Mouse (Mus musculus) frontal cortex, adult 2 months (tissue): ENCODE data around the gene Ctbp2. TPM values are rescaled to one million over a fixed set of nuclear protein-coding genes. Genes with fewer than 3 reads are reported as not detected.

Experiments
- DNase-seq, 2 experiments: peaks; one replicate each; pipeline ENCODE4 v3.0.0; 2022; ENCODE audit warnings: low spot score in 1 of 2; ENCODE audit errors: extremely low spot score in 1 of 2
- polyA plus RNA-seq: library from polyadenylated mRNA; depleted of rRNA; stranded (reverse); fragments of >200 nt; gene quantifications from 2 replicates; pipeline ENCODE4 v1.2.3, GENCODE M21; 2012; rRNA removed

Ctbp2 gene
- polyA plus RNA-seq: 59.6 and 59.8 TPM in 2 replicates

DNA sequence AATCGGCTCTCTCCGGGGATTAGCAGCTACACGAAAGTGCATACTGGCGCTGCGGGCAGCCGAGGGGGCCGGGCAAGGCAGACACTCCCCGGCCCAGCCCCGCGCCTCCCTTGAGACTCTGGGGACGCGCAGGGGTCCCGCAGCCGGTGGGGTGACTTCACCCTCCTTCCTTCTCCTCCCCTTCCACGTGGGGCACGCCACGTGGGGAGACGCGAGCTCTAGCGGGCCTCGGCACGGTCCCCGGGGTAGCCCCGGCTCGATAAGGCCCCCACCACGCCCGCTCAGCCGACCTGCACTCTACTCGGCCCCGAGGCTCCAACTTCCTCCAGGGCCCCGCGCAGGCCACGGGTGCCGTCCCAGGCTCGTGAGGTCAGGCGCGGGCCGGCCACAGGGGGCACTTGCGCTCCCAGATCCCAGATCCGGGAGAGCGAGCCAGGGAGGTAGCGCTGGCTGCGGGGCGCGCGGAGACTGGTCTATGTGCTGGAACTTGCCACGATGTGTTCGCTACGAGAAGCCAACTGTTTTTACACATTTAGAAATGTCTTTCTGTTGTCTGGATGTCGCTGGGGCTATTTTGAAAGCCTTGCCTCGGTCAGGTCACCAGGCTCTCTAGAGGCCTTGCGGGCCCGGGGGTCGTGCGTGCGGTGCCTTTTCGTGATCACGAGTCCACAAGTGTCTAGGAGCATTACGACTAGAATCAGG, at the start of gene Ctbp2:
Gene Ctbp2 (minus strand): TSS at position 356 of the 702 bp plus-strand sequence.
- DNase-seq: peak; percentile 18 to 42

DNA sequence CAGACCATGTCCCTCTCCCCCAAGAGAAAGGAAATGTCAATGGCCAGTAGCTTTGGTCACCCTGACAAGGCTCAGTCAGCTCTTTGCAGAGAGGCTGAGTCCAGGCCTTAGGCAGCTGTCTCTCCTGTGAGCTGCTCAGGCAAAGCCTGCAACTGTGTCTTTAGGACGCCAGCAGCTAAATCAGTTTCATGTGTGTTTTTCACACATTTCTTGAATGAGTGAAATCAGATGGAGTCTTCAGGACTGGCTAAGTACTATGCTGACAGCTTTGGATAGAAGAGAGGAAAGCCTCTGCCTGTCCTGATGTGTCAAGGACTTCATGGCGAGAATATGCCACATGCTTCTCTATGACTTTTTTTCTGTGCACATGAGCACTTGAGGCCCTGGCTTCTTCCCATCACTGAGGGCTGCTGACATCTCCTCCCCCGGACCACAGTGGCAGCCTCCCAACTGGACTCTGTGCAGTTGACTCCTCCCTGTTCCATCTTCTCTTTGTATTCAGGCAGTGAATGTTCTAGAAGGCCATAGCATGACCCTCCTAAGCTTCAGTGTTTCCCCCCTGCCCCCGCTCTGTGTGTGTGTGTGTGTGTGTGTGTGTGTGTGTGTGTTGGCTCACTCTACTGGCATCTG, 47.4 kb upstream of the Ctbp2 start:
- peak in 1 of 2 experiments; percentile 19 for DNase-seq

DNA sequence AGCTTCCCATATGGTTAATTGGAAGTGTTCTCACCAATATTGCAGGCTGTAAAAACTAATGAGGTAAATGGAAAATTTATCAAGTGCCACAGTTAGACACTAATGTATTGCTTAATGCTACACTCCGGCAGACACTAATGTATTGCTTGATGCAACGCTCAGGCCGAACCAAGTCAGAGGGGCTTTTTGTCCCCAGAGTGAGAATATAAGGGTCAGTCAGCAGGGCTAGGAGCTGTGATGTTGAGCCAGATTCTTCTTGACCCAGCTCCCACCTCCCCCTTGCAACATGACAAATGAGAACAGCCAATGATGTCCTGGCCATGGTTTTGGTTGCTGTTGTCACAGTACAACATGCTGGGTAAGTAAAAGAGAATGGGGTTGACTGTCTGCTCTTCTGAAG, 44.8 kb upstream of the Ctbp2 start:
- DNase-seq: no peak

DNA sequence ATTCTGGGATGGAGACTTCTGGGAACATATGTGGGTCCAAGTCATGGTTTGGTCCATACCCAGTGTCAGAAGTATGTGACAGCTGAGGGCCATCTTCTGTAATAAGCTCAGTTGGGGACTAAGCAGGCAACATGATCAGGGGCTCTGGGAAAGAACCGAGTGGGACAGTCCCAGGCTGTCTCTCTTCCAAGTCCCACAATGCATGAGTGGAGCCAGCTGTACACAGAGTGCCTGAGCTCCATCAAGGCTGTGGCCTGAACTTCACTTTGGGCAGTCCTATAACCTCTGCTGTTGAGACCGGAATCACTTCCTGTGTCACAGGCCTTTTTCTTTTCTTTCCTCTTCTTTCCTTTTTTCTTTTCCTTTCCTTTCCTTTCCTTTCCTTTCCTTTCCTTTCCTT, 43.7 kb upstream of the Ctbp2 start:
- DNase-seq: no peak

DNA sequence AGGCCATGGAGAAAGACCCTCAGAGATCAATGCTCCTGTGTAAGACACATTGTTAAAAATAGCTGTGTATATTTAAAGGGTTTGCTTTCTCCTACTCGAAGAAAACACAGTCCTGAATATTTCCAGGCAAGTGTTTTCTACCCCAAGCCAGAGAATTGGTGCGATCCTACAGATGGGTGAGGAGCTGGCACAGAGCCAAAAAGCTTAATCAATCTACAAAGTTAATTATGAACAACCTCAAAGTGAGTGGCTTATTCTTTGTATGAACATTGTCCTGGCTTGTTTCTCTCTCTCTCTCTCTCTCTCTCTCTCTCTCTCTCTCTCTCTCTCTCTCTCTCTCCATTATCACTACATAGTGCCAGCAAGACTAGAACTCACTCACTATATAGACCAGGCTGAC, 40.6 kb upstream of the Ctbp2 start:
- DNase-seq: no peak

DNA sequence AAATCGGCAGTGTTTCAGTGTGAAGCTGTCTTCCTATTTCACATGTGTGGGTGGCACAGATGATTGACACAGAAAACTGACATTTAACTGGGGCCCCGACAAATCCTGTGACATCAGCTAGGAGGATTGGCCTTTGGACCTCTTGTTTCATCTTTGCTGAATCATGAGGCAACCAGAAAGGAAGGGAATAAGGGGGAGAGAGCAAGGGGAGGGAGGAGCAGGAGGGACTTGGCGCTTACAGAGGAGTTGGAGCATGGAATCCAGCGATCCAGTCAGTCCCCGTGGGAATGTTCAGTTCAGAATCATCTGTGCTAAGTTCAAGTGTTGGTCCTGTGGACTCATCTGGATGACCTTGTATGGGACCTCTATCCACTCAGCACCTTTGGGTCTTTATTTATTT, 38.9 kb upstream of the Ctbp2 start:
- no peak for DNase-seq

DNA sequence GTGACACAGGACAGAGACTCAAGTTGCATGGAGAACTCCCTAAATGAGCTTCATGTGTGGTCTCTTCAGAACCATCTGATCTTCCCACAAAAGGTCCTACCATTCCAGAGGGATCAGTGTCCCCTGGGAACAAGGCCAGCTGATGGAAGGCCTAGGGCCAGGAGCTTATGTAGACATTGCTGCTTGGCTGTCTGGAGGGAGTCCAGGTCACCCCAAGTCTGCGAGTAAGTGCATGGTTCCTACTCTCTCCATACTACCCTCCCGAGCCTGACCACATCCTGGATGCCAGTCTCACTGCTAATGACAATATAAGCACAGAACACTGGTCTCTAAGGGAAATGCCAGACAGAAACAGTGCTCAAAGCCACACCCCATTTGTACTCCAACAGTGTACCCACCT, 38.0 kb upstream of the Ctbp2 start:
- no peak for DNase-seq

DNA sequence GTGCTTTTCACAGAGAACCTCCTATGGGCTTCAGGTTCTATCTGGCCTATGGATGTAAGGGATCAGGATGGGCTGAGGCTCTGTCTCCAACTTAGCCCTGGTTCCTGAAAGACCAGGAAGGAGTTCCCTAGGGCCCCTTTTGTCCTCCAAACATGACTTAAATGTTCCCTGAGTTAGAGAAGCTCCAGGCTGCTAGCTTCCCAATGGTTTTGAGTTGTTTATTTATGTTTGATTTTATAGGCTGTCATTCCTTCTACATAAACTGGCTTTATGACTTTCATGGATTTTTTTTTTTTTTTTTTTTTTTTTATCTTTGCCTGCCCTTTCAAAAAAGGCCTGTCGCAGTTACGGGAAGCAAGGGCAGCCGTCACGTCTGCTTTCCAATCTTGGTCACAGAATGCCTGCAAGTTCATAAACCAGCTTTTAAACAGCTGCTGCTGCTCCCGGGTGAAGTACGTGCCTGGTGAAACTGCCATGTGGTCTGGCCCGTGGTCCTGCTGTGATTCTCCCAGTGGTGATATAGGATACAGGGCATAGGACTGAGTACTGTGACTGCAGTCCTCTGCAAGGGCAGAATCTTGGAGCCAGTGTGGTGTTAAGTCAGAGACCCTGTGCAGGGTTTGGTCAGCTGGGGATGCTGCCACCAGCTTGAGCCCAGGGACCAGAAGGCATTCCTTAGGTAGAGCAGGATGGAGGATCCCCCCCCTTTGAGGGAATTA, 37.4 kb upstream of the Ctbp2 start:
- no peak for DNase-seq

DNA sequence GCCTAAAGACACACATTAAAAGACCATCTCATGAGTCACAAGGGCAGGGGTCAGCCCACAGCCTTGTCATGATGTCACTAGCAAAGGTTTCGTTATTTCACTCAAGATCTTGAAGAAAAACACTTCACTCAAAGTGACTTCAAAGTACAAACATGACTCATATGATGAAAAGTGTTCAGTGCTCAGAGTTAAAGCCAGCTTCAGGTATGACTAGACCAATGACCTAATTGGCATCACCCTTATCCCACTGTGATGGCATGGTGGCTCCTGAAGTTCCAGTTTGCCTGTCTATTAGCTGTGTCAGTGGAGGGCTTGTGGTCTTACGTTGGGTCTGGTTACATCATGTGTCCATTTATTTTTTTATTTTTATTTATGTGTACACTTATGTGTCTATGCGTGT, 35.4 kb upstream of the Ctbp2 start:
- no peak for DNase-seq

DNA sequence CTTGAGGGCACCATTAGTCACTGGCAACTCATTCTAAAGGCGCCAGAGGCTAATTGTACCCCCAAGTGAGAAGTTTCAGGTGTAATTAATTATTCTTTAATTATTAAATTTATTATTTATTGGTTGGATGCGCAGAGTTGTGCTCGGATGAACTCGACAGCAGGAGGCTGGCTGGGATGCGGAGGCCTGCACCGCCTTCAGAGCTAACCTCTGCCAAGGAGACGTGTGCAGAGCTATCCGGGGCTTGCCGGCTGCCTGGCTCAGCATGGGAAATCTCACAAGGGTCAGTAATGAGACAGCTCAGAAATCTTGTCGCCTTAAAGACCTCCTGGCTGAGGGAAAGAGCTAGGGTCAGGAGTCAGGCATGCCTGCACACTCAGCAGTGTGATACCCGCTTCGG, 31.5 kb upstream of the Ctbp2 start:
- DNase-seq: no peak

DNA sequence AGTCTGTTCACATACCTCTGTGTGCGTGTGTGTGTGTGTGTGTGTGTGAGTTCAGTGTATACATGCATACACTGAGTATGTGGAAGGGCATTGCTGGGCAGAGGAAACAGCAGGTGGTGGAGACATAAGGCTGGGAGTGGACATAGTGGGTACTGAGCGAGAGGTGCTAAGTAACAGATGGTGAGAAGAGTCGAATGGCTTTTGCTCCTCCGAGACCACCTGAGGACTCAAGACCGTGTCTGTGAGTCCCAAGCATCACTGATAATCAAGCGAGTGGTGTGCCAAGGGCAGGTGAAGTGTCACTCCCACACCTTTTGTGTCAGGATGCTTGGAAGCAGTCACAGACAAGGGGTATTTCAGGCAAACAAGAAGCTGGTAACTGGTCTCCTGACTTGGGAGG, 30.7 kb upstream of the Ctbp2 start:
- DNase-seq: no peak

DNA sequence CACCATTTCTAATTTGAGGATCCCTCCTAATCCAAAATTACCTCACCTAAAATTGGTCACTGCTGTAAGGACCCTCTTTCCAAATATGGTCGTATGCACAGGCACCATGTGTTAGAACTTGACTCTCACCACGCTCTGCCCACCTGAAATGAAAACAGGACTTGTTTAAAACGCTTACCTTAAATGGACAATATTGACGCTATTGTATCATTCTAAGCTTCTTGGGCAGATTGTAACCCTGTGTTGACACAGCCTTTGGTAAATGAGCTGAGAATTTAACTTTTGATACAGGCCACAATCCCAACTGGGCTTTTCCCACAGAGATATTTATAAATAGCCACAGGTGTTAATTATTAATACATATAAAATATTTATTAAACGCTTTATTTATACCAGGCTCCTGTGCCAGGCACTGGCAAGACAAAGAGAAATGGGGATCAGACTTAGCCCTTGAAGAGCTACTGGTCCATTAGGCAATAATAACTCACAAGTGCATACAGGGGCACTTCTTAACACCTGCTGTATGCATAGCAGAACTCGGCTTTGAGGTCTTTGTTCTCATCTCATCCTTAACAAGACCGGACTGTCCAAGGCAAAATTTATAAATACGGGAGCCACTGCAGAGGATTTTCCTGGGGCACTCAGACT, 15.7 kb upstream of the Ctbp2 start:
- no peak for DNase-seq

DNA sequence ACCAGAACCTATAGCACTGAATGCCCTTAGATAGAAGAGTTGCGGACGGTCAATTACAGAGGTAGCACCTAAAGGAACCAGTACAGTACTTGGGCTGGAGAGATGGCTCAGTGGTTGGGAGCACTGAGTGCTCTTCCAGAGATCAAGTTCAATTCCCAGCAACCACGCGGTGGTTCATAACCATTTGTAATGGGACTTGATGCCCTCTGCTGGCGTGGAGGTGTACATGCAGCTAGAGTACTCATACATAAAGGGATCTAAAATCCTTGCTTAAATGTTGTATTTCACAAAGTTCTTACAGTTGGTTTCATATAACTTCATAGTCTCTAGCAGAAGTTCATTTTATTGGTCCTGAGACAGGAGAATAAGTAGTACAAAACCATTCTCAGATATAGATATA, 9.4 kb upstream of the Ctbp2 start:
- DNase-seq: no peak

DNA sequence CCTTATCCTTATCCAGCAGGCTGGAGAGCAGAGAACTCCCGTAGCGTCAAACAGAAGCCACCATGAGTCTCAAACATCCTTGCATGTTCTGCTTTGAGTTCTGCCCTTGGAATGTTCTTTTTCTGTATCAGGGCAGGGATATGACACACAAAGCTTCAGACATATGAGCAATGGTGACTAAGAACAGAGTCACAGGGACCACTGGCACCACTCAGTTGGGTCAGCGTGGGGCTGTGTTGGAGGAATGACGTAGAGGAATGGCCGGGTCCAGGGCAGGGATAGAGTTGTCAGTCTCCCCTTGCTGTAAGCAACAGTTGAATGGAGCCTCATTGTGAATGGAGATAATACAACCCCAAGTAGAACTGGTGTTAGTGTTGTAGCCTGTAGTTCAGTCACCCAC, 8.5 kb upstream of the Ctbp2 start:
- no peak for DNase-seq

DNA sequence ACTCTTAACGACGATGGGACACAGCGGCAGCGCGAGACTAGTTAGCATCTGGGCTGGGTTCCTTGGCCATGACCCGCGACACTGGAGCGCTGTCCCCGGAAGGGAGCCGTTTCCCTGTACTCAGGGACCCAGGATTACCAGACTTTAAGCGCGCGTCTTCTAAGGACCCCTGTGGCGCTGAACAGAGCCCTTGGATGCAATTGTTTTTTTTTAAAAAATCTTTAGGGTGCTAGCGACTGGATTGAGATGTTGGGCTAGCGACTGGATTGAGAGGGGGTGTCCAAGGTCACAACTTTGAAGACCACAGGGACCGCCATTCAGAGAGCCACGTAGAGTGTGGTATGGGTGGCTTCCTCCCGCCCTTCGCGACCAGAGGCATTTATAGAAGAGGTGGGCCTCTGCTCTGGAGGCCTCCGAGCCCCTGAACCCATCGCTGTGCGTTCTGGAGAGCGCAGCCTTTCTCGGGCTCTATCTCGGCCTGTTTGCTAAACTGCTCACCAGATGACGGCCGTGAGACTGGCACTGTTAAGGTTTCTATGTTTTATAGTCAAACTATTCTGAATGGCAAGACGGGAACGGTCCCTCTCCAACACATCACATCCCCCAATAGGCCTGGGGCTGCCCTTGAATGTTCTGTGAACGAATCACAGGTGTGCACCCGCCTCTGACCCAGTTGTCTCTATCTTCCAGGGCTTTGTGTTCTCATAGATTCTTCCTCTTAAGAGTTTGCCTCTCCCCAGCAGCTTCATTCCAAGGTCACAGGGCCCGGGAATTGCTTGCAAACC, 739 bp upstream of the Ctbp2 start:
- DNase-seq: no peak

DNA sequence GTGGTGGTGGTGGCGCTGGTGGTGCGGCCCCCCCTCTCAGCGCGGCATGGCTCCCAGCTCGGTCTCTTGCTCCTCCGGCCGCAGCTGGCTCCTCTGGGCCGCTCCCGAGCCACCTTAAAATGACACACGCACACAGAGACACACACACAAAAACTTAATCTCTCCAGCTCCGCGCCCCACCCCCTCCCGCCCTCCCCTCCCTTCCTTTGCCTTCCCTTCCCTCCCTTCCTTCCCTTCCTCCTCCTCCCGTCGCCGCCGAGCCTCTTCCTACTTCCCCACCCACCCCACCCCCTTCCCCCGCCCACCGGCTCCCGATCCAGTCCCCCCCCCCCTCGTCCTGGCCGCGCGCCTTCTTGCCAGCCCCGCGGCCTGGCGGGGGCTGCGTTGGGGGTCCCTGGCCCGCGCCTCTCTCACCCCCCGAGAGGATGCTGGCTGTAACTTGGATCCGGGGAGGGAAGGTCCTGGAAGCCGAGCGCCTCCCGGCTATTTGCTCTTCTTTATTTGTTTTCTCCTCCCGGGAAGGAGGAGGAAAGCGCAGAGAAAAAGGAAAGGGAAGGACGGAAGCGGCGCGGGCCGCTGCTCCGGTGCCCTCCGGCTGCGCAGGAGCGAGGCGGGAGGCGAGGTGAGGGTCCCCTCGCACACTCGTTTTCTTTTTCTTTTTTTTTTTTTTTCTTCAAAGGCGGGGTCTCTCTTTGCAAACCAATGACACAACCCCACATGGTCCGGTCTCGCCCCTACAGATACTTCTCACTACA, 733 bp downstream of the Ctbp2 start, which contains the start of gene Fgfr2:
Gene Fgfr2 (minus strand): TSS at position 107 of the 755 bp plus-strand sequence.
- peak in 1 of 2 experiments; percentile 16 for DNase-seq

DNA sequence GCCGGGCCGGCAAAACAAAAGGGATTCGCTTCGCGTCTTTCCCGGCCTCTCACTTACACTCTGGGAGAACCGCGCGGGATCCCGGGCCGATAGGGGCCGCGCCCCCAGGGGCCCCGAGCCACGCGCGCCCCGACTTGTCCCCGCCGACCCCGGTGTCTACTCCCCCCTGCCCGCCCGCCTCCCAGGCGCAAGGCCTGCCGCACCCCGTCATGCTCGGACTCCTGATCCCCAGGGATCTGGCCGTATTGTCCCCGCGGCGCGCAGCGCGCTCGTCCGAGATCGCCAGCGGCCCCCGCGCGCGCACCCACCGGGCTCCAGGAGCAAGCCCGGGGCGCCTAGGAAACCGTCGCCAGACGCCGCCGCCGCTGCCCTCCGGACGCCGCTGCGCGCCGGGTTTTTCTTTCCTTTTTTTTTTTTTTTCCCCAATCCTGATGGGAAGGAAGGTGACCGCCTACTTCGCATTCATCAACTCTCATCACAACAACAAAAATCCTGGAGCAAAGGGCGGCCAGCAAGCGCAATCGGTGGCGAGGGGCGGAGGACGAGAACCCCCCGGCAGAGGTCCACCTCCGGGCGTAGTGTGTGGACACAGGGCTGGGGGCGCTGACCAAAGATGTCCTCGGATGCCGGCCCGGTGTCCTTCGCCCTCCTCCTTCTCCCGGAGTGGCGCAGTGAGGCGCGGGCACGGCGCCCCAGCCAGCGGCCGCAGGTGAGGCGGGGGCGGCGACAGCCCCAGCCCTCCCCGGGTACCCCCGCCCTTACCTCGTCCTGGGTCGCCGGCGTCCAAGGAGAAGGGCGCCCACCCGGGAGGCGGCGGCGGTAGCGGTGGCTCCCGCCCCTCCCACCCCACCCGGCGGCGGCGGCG, 1.5 kb downstream of the Ctbp2 start:
- peak in 1 of 2 experiments; percentile 15 for DNase-seq

DNA sequence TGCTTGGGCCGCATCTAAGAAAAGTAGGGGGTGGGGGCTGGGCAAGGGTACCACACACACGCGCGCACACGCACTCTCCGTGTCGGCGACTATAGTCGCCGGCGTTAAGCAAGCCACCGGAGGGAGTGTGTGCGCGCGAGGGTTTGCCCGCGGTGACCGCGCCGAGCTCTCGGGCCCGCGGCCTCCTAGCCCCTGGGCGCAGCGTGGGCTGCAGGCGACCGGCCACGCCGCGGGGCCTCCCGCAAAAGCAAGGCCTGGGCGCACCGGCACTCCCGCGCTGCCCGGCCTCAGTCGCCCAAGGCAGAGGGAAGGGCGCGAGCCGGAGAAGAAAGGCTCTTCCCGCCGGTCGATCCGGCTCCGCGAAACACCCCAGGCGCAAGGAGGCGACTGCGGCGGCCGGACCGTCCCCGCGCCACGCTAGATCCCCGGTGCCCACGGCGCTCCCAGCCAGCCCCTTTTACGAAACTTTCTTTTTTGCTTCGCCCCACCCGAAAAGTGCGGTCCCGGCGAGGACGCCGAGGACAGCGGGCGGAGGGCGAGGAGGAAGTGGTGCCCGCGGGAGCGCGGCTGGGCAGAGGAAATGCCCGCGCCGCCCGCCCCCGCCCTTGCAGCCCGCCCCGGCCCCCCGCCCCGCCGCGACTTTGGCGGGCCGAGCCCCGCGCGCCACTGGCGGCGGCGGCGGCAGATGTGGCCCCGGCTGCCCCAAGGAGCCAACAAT, 2.3 kb downstream of the Ctbp2 start:
- no peak for DNase-seq
